Mouse (Mus musculus) thymus, postnatal 25 days (tissue): ENCODE measurements at regions not wholly inside any gene's neighbourhood (a gene's known extent, or its start where the extent isn't known, plus 50 kb on each side); places are given as distances from the start of the nearest gene placed in this dataset.

ENCODE experiments used
- DNase-seq: peaks from one replicate; pipeline ENCODE4 v3.0.0; 2022

GRCm38 (mm10) chr8:116452806-116453205 is 52.0 kb upstream of the Dynlrb2 start:
- DNase-seq = peak; percentile 6

GRCm38 (mm10) chr8:116451397-116451796 is 53.4 kb upstream of the Dynlrb2 start:
- DNase-seq = no peak

- no peak for DNase-seq
Observed at GRCm38 (mm10) chr8:116447452-116447851, 57.3 kb upstream of the Dynlrb2 start.

GRCm38 (mm10) chr8:116442827-116443226 is 61.9 kb upstream of the Dynlrb2 start:
- no peak for DNase-seq

- peak; percentile 65 for DNase-seq
Observed at GRCm38 (mm10) chr8:116438895-116439294, 65.9 kb upstream of the Dynlrb2 start.

GRCm38 (mm10) chr8:116435268-116435980 is 69.3 kb upstream of the Dynlrb2 start:
- DNase-seq = no peak

GRCm38 (mm10) chr8:116430051-116430450 is 74.7 kb upstream of the Dynlrb2 start:
- DNase-seq = no peak

- no peak for DNase-seq
Observed at GRCm38 (mm10) chr8:116429649-116430048, 75.1 kb upstream of the Dynlrb2 start.

GRCm38 (mm10) chr8:116422826-116423225 is 81.9 kb upstream of the Dynlrb2 start:
- DNase-seq = no peak

- DNase-seq = no peak
Observed at GRCm38 (mm10) chr8:116412703-116413102, 92.1 kb upstream of the Dynlrb2 start.

- no peak for DNase-seq
Observed at GRCm38 (mm10) chr8:116410041-116410440, 94.7 kb upstream of the Dynlrb2 start.

- DNase-seq = no peak
Observed at GRCm38 (mm10) chr8:116409011-116409410, 95.8 kb upstream of the Dynlrb2 start.

- no peak for DNase-seq
Observed at GRCm38 (mm10) chr8:116404571-116404970, 100.2 kb upstream of the Dynlrb2 start.

- no peak for DNase-seq
Observed at GRCm38 (mm10) chr8:116403366-116403765, 101.4 kb upstream of the Dynlrb2 start.

GRCm38 (mm10) chr8:116399452-116399851 is 105.3 kb upstream of the Dynlrb2 start:
- no peak for DNase-seq

GRCm38 (mm10) chr8:116398565-116399205 is 106.1 kb upstream of the Dynlrb2 start:
- no peak for DNase-seq

GRCm38 (mm10) chr8:116385193-116385955 is 119.4 kb upstream of the Dynlrb2 start:
- DNase-seq = no peak

GRCm38 (mm10) chr8:116384418-116385089 is 120.2 kb upstream of the Dynlrb2 start:
- DNase-seq = no peak

- no peak for DNase-seq
Observed at GRCm38 (mm10) chr8:116383495-116384417, 121.0 kb upstream of the Dynlrb2 start.

GRCm38 (mm10) chr8:116383036-116383435 is 121.7 kb upstream of the Dynlrb2 start:
- no peak for DNase-seq

- DNase-seq = no peak
Observed at GRCm38 (mm10) chr8:116380601-116381000, 124.2 kb upstream of the Dynlrb2 start.

- DNase-seq = no peak
Observed at GRCm38 (mm10) chr8:116379851-116380250, 124.9 kb upstream of the Dynlrb2 start.
